Mouse (Mus musculus) bone marrow macrophage, adult 2 months (primary cell): ENCODE measurements at regions not wholly inside any gene's neighbourhood (a gene's known extent, or its start where the extent isn't known, plus 50 kb on each side); places are given as distances from the start of the nearest gene placed in this dataset.

Experiments used
- CTCF ChIP-seq: IDR thresholded peaks from 2 replicates; pipeline ENCODE4 v1.5.1; 2012; ENCODE audit warnings: low read depth, mild to moderate bottlenecking, low read length, moderate library complexity
- POLR2A ChIP-seq: IDR thresholded peaks from 2 replicates; pipeline ENCODE4 v1.6.1; 2012; ENCODE audit warnings: mild to moderate bottlenecking, low read depth, low read length, borderline replicate concordance

DNA sequence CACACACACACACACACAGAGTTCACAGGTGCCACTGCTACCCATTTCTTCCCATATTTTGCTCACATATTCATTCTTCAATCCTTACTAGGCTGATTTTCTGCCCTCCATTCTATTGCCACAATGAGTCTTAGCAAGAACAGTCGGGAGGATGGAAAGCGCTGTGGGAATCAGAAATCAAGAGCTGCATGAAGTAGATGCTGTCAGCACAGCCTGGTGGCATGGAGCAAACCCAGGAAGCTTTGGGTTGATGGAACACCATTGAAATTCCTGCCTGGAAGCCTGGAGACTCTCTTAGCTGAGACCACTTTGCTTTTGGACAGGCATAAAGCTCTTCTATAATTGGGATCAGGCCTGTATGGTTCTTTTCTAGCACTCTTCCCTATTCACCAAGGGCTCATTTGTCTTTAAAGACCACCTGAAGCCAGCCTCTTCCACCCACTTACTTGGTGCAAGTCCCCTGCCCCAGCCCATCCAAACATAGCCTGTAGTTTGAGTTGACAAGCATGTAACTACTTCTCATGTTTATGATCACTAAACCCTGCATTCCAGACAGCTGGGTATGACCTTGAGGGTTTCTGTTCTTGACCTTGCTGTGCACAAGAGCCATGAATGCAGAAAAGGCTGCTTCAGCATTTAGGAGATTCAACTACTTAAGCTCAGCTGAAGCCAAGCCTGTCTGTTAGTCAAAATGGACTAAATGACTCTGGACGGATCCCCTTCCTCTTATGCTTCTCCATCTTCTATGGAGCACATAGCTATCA is 537.4 kb downstream of the Slc4a3 start:
- TF ChIP-seq POLR2A (no peak), CTCF (no peak)
